Mouse (Mus musculus): Measurements from ENCODE around the gene Git2. TPM values are rescaled to one million over a fixed set of nuclear protein-coding genes. Genes with fewer than 3 reads are reported as not detected.

Gene Git2
- 49.6 and 49.8 TPM in 2 replicates for polyA plus RNA-seq (2015; fragmentation: Nextera tagmentation; extraction: Ambion mirVana)

DNA sequence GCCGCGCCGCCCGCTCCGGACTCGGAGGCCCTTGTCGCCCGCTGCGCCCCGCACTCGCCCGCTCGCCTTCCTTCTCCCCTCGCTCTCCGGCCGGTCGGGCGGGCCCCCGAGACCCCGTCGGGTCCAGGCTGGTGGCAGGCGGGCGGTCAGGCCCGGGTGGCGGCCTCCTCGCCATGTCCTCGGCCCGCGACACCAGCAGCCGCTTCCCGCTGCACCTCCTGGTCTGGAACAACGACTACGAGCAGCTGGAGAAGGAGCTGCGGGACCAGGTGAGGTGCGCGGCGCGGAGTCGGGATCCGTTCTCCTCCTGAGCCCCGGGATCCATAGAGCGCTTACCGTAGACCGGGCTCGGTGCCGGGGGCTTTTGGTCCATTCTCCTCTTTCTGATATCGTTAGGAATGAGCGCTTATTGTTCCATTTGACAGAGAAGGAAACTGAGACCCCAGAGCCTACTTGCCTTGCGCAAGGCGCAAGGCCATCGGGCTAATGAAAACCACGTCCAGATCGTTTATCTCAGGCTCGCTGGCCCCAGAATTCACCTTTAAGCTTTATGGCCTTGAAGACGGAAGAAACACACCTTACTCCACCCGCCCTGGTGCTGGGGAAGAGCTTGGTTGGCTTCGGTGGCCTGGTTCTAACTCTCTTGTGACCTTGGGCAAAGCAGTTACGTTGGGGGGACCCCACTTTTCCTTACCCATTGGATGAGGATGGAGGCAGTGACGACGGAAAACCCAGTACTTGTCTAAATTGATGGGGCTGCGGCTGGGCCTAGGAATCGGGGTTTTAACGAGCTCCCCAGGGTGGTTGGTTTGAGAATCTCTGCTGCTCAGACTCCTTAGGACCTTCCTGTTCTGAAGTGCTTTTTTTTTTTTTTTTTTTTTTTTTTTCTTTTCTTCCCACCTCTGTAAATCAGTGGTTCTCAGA, at the start of gene Git2:
Gene Git2, minus strand, starts transcription at position 462 of the 924 bp plus-strand sequence.
- no peak for ATAC-seq (ENCODE audit: insufficient number of reproducible peaks, insufficient read depth, low FRiP score, low TSS enrichment, low read depth)
- peaks cover 24% of the 10 kb centered on the region for H3K4me1 ChIP-seq

DNA sequence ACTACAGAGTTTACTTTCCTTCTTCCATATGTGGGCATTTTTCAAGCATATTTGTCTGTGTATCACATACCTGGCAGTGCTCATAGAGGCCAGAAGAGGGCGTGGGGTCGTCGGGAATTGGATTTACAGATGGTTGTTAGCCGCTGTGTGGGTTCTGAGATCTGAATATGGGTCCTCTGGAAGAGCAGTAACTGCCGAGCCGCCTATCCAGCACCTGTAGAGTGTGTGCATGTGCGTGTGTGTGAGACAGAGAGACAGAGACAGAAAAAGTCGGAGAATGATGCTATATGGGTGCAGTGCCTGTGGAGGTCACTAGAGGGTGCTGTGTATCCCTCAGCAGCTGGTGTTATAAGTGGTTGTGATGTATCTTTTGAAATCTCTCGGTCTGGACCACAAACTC, 48.9 kb upstream of the Git2 start:
- 18% methylated on average over 9 of the region's 9 CpGs for WGBS
- peak overlapping the region; percentile 13; the same call in 1 of the 2 replicates for H3K4me3 ChIP-seq

More for the DNA sequence above, at the start of gene Git2:
- Histone ChIP-seq H3K4me2 (peak within 1 kb of the TSS; percentile 83), H3K9me3 (no peaks in the 10 kb centered on the region), H3K27ac (peak within 1 kb of the TSS; percentile 90), H3K4me3 (peak within 1 kb of the TSS; percentile 99), H3K27me3 (no peaks in the 10 kb centered on the region), H3K36me3 (no peaks in the 10 kb centered on the region), H3K9ac (peak within 1 kb of the TSS; percentile 95)
- WGBS = under 1% methylated on average over 63 of the region's 63 CpGs

DNA sequence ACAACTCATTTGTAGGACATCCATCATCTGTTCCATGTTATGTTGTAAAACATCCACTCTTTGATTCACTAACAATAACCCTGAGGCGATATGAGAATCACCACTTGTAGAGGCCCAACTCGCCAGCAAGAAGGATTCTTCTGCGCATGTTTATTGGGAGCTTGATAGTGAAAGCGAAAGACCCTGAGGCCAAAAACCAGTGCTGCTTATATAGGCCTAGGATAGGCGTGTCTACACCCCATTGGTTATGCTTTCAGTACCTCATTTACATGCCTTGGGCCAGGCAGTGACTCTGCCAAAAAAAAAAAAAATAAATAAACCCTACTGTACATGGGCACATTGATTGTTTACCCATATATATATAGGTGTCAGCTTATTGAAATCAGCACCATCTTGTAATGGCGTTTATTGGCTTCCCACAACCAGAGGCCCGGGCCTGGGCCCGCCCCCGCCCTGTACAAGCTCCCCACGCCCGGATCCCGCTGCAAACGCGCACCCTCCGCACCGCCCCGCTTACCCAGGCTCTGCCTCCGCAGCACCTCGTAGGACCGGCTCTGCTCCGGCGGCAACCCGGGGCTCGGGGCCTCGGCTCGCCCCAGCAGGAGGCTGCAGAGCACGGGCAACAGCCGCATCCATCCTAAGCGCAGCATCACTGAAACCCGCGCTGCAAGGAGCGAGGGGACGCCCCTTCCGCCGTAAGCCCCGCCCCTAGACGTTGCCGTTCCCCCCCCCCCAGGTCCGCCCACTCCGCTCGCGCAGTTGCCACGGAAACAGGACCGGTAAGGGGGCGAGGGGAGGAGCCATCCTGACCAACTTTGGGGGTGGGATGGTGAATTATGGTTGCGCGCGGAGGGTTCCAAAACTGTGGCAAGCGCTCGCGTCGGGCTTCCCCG, 47.7 kb upstream of the Git2 start, which contains the start of gene 1500011B03Rik:
Gene 1500011B03Rik, minus strand, starts transcription at position 673 of the 893 bp plus-strand sequence.
- peak within 1 kb of the TSS; percentile 62 for H3K4me2 ChIP-seq
- ATAC-seq (ENCODE audit: insufficient number of reproducible peaks, insufficient read depth, low FRiP score, low TSS enrichment, low read depth) = peak; percentile 89
- peaks cover 18% of the 10 kb centered on the region for H3K36me3 ChIP-seq
- 6% methylated on average over 53 of the region's 53 CpGs for WGBS
- peak within 1 kb of the TSS; percentile 84 for H3K27ac ChIP-seq
- H3K9me3 ChIP-seq = 0 out of 2 replicates have a peak, but pooled peaks cover 5% of the 10 kb centered on the region
- peak within 1 kb of the TSS; percentile 73 for H3K4me3 ChIP-seq
- H3K4me1 ChIP-seq = 0 out of 2 replicates have a peak, but pooled peaks cover 8% of the 10 kb centered on the region
- no peaks in the 10 kb centered on the region for H3K27me3 ChIP-seq
- peak within 1 kb of the TSS; percentile 85 for H3K9ac ChIP-seq

More for the DNA sequence above, 48.9 kb upstream of the Git2 start:
- H3K36me3 ChIP-seq = peaks cover 18% of the 10 kb centered on the region
- H3K4me2 ChIP-seq = no peak overlapping the region; the same call in 1 of the 2 replicates
- ATAC-seq (ENCODE audit: insufficient number of reproducible peaks, insufficient read depth, low FRiP score, low TSS enrichment, low read depth) = no peak
- H3K9ac ChIP-seq = no peak overlapping the region
- H3K9me3 ChIP-seq = 0 out of 2 replicates have a peak, but pooled peaks cover 5% of the 10 kb centered on the region
- H3K27me3 ChIP-seq = no peaks in the 10 kb centered on the region
- 0 out of 2 replicates have a peak, but pooled peaks cover 8% of the 10 kb centered on the region for H3K4me1 ChIP-seq
- no peak overlapping the region for H3K27ac ChIP-seq

DNA sequence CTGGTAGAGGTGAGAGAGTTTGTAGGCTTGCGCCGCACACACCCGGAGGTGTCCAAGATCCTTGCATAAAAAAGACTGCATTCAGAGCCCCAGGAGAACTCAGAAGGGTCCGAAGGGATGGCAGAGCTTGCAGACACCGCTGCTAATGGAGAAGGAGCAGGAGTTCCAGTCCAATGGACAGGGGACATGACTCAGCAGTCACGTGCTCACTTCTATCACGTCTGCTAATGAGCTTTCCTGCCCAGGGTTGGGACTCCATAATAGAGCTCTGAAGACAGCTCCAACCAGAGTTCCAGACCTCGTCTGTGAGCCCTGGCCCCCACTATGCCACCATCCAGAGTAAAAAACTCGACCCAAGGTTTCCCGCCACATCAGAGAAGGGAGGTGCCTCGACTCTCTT, 42.8 kb upstream of the Git2 start:
- Histone ChIP-seq H3K27ac (no peak overlapping the region), H3K27me3 (no peaks in the 10 kb centered on the region), H3K4me1 (no peaks in the 10 kb centered on the region), H3K4me3 (no peak overlapping the region), H3K4me2 (no peak overlapping the region), H3K9me3 (peaks cover 9% of the 10 kb centered on the region; the same call in 1 of the 2 replicates), H3K9ac (no peak overlapping the region), H3K36me3 (peaks cover 31% of the 10 kb centered on the region)
- 77% methylated on average over 11 of the region's 11 CpGs for WGBS
- ATAC-seq (ENCODE audit: insufficient number of reproducible peaks, insufficient read depth, low FRiP score, low TSS enrichment, low read depth) = no peak

DNA sequence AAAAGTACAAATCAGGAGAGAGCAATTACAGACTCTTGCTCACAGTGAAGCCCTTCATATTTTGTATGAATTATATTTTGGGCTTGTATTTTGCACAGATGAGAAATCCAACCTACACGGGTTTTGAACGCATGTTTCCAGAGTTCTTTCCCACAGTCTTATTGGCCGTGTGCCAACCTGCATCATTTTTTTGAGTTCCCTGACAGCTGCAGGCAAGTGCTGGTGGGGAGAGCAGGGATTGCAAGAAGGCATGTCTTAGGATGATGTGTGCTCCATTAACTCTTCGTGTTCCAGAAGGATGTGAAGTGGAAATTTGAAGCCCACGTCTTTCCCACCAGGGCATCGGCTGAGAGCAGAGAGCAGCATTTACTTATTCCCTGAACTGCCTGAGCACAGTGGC, 41.3 kb upstream of the Git2 start:
- no peaks in the 10 kb centered on the region for H3K27me3 ChIP-seq
- WGBS = 50% methylated on average over 6 of the region's 6 CpGs
- H3K4me1 ChIP-seq = peaks cover 11% of the 10 kb centered on the region; the same call in 1 of the 2 replicates
- ATAC-seq (ENCODE audit: insufficient number of reproducible peaks, insufficient read depth, low FRiP score, low TSS enrichment, low read depth) = no peak
- H3K9ac ChIP-seq = no peak overlapping the region
- no peak overlapping the region for H3K4me3 ChIP-seq
- peaks cover 29% of the 10 kb centered on the region for H3K36me3 ChIP-seq
- H3K9me3 ChIP-seq = peaks cover 6% of the 10 kb centered on the region; the same call in 1 of the 2 replicates
- H3K27ac ChIP-seq = no peak overlapping the region
- no peak overlapping the region for H3K4me2 ChIP-seq

DNA sequence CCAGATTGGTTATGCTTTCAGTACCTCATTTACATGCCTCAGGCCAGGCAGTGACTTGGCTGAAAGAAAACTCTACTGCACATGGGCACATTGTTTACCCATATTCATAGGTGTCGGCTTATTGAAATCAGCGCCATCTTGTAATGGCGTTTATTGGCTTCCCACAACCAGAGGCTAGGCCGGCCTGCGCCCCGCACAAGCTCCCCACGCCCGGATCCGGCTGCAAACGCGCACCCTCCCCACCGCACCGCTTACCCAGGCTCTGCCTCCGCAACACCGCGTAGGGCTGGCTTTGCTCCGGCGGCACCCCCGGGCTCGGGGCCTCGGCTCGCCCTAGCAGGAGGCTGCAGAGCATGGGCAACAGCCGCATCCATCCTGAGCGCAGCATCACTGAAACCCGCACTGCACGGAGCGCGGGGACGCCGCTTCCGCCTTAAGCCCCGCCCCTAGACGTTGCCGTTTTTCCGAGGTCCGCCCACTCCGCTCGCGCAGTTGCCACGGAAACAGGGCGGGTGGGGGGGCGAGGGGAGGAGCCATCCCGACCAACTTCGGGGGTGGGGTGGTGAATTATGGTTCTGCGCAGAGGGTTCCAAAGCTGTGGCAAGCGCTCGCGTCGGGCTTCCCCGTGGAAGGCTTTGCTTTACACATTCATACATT, 38.3 kb upstream of the Git2 start:
- H3K36me3 ChIP-seq = peaks cover 42% of the 10 kb centered on the region
- H3K4me2 ChIP-seq = peak overlapping the region; percentile 62

DNA sequence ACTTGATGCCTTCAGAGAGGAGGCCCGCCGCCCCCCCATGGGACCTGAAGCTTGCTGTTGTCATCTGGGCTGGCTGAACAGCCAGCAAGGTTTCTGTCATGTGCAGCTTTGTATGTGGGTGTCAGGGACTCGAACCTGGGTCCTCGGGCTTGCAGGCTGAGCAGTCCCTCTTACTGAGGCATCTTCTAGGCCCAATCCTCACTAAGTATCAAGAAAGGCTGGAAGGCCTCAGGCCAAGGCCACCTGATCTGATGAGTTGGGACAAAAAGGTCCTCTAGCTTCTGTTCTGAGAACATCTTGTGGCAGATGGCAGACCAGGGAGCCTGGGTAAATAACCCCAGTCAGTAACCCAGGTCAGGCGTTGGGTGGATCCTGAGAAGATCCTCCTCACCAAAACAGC, 34.5 kb upstream of the Git2 start:
- Histone ChIP-seq H3K27me3 (no peaks in the 10 kb centered on the region), H3K4me2 (no peak overlapping the region), H3K27ac (0 out of 2 replicates have a peak overlapping the region, but pooled peaks have one; percentile 16), H3K4me3 (no peak overlapping the region), H3K4me1 (peaks cover 40% of the 10 kb centered on the region), H3K9ac (no peak overlapping the region), H3K36me3 (peaks cover 57% of the 10 kb centered on the region), H3K9me3 (no peaks in the 10 kb centered on the region)
- no peak for ATAC-seq (ENCODE audit: insufficient number of reproducible peaks, insufficient read depth, low FRiP score, low TSS enrichment, low read depth)
- WGBS = 91% methylated on average over 5 of the region's 5 CpGs

More for the DNA sequence above, 38.3 kb upstream of the Git2 start:
- Histone ChIP-seq H3K9me3 (peaks cover 4% of the 10 kb centered on the region; the same call in 1 of the 2 replicates), H3K4me1 (peaks cover 11% of the 10 kb centered on the region; the same call in 1 of the 2 replicates), H3K9ac (peak overlapping the region; percentile 86), H3K27me3 (no peaks in the 10 kb centered on the region), H3K4me3 (peak overlapping the region; percentile 92), H3K27ac (peak overlapping the region; percentile 92)
- WGBS = under 1% methylated on average over 50 of the region's 50 CpGs
- peak; percentile 88 for ATAC-seq (ENCODE audit: insufficient number of reproducible peaks, insufficient read depth, low FRiP score, low TSS enrichment, low read depth)

DNA sequence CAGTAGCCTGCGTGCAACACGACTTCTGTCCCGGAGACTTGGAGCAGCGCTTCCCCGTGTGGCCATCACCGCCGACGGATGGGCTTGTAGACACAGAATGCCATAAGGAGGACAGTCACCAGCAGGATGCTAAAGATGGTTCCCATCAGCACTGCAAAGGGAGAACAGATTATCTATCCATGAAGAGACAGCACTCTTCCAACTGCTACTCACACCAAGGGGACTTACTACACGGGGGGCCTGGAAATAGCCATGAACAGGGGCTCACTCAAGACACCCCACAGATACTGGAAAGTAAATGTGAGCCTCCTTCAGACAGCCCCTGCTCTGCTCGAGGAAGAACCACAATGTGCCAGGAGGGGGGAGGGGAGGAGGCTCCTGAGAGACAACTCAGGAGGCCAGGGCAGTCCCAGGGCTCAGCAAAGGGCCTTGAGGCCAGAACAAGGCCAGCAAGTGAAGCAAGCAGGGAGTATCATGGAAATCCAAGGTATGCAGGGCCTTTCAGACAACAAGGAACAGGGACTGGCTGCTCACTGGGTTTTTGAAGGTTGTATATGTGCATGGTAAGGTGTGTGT, 34.0 kb upstream of the Git2 start:
- H3K27me3 ChIP-seq = no peaks in the 10 kb centered on the region
- H3K4me2 ChIP-seq = no peak overlapping the region
- peaks cover 40% of the 10 kb centered on the region for H3K4me1 ChIP-seq
- H3K9ac ChIP-seq = no peak overlapping the region
- H3K9me3 ChIP-seq = no peaks in the 10 kb centered on the region
- no peak for ATAC-seq (ENCODE audit: insufficient number of reproducible peaks, insufficient read depth, low FRiP score, low TSS enrichment, low read depth)
- H3K27ac ChIP-seq = 0 out of 2 replicates have a peak overlapping the region, but pooled peaks have one; percentile 16
- no peak overlapping the region for H3K4me3 ChIP-seq
- H3K36me3 ChIP-seq = peaks cover 63% of the 10 kb centered on the region
- 79% methylated on average over 10 of the region's 10 CpGs for WGBS

DNA sequence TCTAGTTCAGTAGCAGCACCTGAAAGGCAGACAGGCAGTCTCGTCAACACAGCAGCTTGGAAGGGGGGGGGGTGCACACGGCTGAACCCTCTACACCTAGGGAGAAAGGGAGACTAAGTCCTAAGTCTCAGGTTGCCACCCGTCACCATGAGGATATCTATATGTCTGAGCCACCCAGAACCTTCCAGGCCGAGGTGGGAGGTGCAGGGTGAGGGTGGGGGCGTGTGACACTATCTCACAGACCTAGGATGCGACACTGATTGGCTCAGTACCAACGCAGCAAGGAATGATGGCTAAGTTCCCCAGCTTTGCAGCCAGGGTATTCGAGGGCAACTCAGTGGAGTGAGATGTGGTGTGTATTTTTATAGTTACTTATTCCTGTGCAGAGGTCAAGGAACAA, 33.1 kb upstream of the Git2 start:
- Histone ChIP-seq H3K4me3 (no peak overlapping the region), H3K36me3 (peaks cover 72% of the 10 kb centered on the region), H3K4me1 (peaks cover 40% of the 10 kb centered on the region), H3K27ac (peak overlapping the region; percentile 72; the same call in 1 of the 2 replicates), H3K27me3 (no peaks in the 10 kb centered on the region), H3K4me2 (no peak overlapping the region), H3K9me3 (no peaks in the 10 kb centered on the region), H3K9ac (no peak overlapping the region)
- no peak for ATAC-seq (ENCODE audit: insufficient number of reproducible peaks, insufficient read depth, low FRiP score, low TSS enrichment, low read depth)
- 64% methylated on average over 8 of the region's 8 CpGs for WGBS

DNA sequence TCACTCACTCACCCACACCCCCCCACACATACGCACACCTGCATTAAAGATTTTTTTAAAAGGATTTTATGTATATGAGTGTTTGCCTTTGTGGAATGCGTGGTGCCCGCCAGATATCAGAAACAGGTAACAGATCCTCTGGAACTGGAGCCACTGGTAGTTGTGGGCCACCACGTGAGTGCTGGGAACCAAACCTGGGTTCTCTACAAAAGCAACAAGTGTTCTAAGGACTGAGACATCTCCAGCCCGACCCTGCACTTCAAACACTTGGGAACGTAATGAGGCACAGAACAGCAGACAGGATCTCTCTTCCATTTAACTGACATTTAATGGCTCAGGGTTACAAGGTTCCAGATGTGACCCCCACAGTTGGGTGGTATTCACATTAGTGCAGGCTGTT, 32.6 kb upstream of the Git2 start:
- Histone ChIP-seq H3K27me3 (no peaks in the 10 kb centered on the region), H3K36me3 (peaks cover 77% of the 10 kb centered on the region), H3K9me3 (no peaks in the 10 kb centered on the region), H3K27ac (peak overlapping the region; percentile 72; the same call in 1 of the 2 replicates), H3K4me2 (no peak overlapping the region), H3K4me1 (peaks cover 38% of the 10 kb centered on the region), H3K4me3 (no peak overlapping the region), H3K9ac (no peak overlapping the region)
- WGBS = 47% methylated on average over 6 of the region's 6 CpGs
- ATAC-seq (ENCODE audit: insufficient number of reproducible peaks, insufficient read depth, low FRiP score, low TSS enrichment, low read depth) = no peak
